Mouse (Mus musculus) naive thymus-derived CD4-positive, alpha-beta T cell, adult 2 months (primary cell): Measurements from ENCODE around the gene 4931440F15Rik.

Experiments
- DNase-seq: peaks from one replicate; pipeline ENCODE4 v3.0.0-alpha.2; 2011; ENCODE audit warnings: low read depth

4931440F15Rik gene

GRCm38 (mm10) chr11:29801432-29802427 lies 23.7 kb downstream of the 4931440F15Rik start:
- no peak for DNase-seq

- DNase-seq = no peak
Measured at GRCm38 (mm10) chr11:29799839-29800238, 25.6 kb downstream of the 4931440F15Rik start.

DNA sequence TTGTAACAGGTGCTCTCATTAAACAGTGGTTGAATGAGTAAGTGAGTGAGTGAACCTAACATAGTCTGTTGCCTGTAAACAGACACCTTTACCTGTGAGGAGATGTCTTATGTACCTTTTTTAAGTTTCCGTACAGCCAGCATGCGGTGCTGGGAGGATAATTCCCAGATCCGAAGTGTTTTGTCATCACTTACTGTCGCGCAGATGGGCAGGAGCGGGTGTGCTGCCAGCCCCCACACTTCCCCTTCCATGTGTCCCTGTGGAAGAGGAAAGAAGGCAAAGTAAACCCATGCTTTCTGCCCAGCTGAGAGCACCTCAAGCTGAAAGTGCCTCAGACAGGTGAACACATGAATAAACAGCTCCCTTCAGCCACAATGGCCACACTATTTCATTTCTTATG lies 30.4 kb downstream of the 4931440F15Rik start:
- no peak for DNase-seq

DNA sequence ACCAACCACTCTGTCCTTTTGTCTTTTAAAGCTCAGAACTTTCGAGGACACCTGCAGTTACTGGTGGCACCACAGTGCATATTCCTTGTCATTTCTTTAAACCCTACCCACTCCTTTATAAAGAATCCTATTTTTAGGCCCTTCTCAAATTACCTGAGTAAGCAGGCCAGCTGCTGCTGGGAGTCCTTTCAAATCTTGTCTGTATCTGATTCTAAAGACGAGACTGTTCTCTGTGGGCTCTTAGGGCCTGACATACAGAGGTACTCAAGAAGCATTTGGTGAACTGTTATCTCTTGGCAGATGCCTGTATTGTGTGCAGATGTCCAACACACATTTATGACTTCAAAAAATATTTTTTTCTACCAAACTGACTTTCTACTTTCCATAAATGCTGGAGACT lies 31.0 kb downstream of the 4931440F15Rik start:
- DNase-seq = no peak

GRCm38 (mm10) chr11:29790796-29791195 lies 34.7 kb downstream of the 4931440F15Rik start:
- DNase-seq = no peak

GRCm38 (mm10) chr11:29788921-29789638 lies 36.4 kb downstream of the 4931440F15Rik start:
- no peak for DNase-seq

- DNase-seq = no peak
Measured at GRCm38 (mm10) chr11:29788499-29788898, 37.0 kb downstream of the 4931440F15Rik start.

DNA sequence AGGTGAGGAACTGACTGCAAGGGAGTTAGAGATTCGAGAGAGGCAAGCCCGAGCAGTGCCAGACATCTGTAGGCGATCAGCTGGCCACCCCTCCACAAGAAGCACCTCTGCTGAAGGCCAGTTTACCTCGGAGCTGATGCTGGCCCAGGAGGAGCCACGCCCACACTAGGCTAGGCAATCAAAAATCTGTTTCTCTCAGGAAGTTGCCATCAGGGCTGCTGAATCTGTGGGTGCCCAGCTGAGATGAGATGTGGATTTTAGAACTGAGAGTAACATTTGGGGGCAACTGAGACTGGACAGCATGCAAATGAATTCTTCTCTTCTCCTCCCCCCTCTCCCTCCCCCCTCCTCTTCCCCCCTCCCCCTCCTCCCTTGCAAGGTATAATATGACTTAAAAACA lies 38.0 kb downstream of the 4931440F15Rik start:
- DNase-seq = no peak

DNA sequence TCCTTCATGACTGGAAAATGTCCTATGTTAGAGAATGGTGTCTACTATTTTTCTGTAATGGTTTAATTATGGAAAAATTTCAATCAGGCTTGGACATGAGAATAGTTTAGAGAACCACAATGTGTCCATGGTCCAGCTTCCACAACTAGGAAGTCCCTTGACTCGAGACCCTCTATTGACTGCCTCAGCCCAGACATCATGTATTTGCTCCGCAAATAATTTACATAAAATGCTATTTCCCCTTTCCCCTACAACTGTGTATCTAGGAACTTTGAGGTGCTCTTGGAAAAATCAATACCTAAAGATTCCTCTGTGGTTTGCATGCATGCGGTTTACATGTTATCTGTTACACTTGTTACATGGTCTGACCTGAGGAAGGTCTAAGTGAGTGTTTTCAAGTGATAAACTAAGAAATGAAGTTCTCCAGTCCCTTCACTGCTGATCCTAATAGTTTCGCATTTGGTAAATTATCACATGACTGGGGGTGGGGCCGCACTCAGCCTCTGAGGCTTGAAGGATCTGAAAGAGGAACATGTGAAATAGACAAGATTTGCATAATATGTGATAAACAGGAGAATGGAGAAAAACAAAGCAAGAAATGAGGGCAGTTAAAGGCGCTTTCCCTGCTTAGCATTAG lies 38.8 kb downstream of the 4931440F15Rik start:
- no peak for DNase-seq

- DNase-seq = no peak
Measured at GRCm38 (mm10) chr11:29779409-29780026, 46.0 kb downstream of the 4931440F15Rik start.

DNA sequence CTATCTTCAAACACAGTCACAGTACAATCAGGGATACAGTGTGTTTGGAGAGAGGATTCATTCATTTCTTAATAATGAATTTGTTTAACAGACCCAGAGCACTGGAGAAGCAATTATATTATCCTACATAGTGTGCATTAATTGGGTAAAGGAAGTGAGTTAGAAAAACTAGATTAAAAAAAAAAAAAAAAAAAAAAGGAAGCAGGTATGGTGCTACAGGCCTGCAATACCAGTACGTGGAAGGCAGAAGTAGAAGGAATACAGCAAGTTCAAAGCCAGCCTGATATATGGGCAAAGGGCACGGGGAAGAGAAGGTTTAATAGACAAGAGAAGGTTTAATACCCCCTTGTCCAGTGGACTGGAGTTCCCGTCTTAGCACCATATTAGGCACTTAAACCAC lies 46.5 kb downstream of the 4931440F15Rik start:
- DNase-seq = no peak

DNA sequence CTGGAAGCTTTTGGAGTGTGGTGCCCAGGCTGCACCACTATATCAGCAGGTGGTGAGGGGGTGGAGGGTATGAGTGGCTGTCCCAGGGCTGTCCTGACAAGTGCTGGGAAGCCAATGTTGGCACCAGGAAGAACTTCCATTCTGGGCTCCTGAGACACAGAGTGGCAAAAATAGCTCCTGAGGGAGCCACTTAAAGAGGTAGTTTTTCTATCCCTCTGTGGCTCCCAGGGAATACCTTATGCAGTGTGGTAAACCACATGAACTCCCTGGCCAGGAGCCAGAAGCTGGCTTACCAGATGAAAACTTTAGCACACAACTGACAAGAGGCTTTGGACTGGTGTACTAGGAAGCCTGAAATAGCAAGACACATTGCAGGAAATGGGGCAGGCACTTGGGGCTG lies 47.5 kb downstream of the 4931440F15Rik start:
- DNase-seq = no peak

DNA sequence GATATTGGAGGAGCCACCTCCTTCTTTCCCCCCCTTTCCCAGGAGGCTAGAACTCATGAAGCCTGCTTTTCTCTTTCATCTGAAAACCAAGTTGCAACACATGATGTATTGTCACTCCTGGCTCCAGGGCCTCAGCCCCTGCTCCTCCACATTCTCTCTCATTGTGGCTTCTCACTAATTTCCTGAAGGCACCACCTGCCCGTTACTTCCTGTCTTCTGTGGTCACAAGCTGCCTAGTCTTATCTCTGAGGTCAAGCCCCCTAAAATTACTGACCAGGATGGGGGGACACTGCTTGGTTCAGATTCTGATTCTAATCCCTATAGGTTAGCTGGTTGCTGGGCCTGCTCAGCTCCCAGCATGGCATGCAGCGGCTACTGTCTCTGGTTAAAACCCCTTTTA lies 50.7 kb downstream of the 4931440F15Rik start:
- DNase-seq = no peak

- no peak for DNase-seq
Measured at GRCm38 (mm10) chr11:29774296-29774695, 51.2 kb downstream of the 4931440F15Rik start.
